ENCODE assay signal across 22 mouse cellular contexts in genomic region chr2:33267075-33267474, GRCm38 (mm10). TPM values are rescaled to one million over a fixed set of nuclear protein-coding genes. Genes with fewer than 3 reads are reported as not detected.
DNase-seq lines count a peak whose midpoint lies in the region; ATAC-seq and TF ChIP-seq lines count a peak whose summit lies in the region.
"Had no signal": no experiment of that assay in that cellular context is flagged by ENCODE, and none has a peak within 500 bp of the region (broad histone marks: within the 10 kb centered on the region; RNA-seq: fewer than 3 reads in every experiment).

No protein-coding gene starts in this region.

- 64% methylated on average over 1 of the region's 1 CpGs for WGBS in heart, embryonic 10.5 days
- WGBS in forebrain, embryonic 16.5 days = 23% methylated on average over 1 of the region's 1 CpGs
- 44% methylated on average over 1 of the region's 1 CpGs for WGBS in hindbrain, postnatal 0 days

- peak; percentile 86 for ATAC-seq in forebrain, embryonic 16.5 days
- ATAC-seq in hindbrain, postnatal 0 days = no peak
- ATAC-seq: liver, postnatal 0 days; lung, postnatal 0 days had no signal

- no peaks in the 10 kb centered on the region for H3K27me3 ChIP-seq in heart, embryonic 10.5 days (ENCODE audit: insufficient read depth, poor library complexity, severe bottlenecking)
- no peaks in the 10 kb centered on the region for H3K27me3 ChIP-seq in forebrain, embryonic 16.5 days (replicated peaks; ENCODE audit: control insufficient read depth, insufficient read depth, low read length)
- no peaks in the 10 kb centered on the region for H3K27me3 ChIP-seq in hindbrain, postnatal 0 days (ENCODE audit: insufficient read depth, low read length)
- H3K27me3 ChIP-seq: heart, embryonic 12.5 days; limb, embryonic 12.5 days; neural tube, embryonic 12.5 days had no signal

- no peak for TF ChIP-seq CTCF in layer of hippocampus, adult 2 months (conservative IDR thresholded peaks at IDR 0.05)
- TF ChIP-seq CTCF in hindbrain, postnatal 0 days (IDR thresholded peaks at IDR 0.05; ENCODE audit: low read depth) = no peak

- peaks cover 60% of the 10 kb centered on the region for H3K4me1 ChIP-seq in heart, embryonic 10.5 days
- peaks cover 31% of the 10 kb centered on the region for H3K4me1 ChIP-seq in forebrain, embryonic 16.5 days (replicated peaks; ENCODE audit: control insufficient read depth, insufficient read depth, low read length)
- 0 out of 2 replicates have a peak, but pooled peaks cover 3% of the 10 kb centered on the region for H3K4me1 ChIP-seq in hindbrain, postnatal 0 days (ENCODE audit: insufficient read depth, low read length)
- H3K4me1 ChIP-seq: neural tube, embryonic 12.5 days had no signal

- intact Hi-C loops in heart, postnatal 25 days (cut with DNase I) = no loop called here

- H3K4me3 ChIP-seq in heart, embryonic 10.5 days = no peak overlapping the region
- no peak overlapping the region for H3K4me3 ChIP-seq in layer of hippocampus, adult 2 months
- H3K4me3 ChIP-seq in forebrain, embryonic 16.5 days (replicated peaks; ENCODE audit: low read length) = no peak overlapping the region
- H3K4me3 ChIP-seq in hindbrain, postnatal 0 days (ENCODE audit: low read length) = no peak overlapping the region
- H3K4me3 ChIP-seq: heart, embryonic 12.5 days; limb, embryonic 12.5 days; midbrain, embryonic 10.5 days; neural tube, embryonic 12.5 days had no signal

- H3K27ac ChIP-seq in heart, embryonic 10.5 days = peak overlapping the region; percentile 82; the same call in 1 of the 2 replicates
- peak overlapping the region; percentile 11; the same call in 1 of the 2 replicates for H3K27ac ChIP-seq in layer of hippocampus, adult 2 months
- peak overlapping the region; percentile 24 for H3K27ac ChIP-seq in forebrain, embryonic 16.5 days (ENCODE audit: low read length)
- peak overlapping the region; percentile 51 for H3K27ac ChIP-seq in hindbrain, postnatal 0 days
- H3K27ac ChIP-seq: kidney, postnatal 0 days; limb, embryonic 12.5 days; macrophage; midbrain, embryonic 10.5 days; neural tube, embryonic 12.5 days had no signal

- no peaks in the 10 kb centered on the region for H3K36me3 ChIP-seq in heart, embryonic 10.5 days
- H3K36me3 ChIP-seq in forebrain, embryonic 16.5 days (ENCODE audit: control insufficient read depth, insufficient read depth) = no peaks in the 10 kb centered on the region
- H3K36me3 ChIP-seq in hindbrain, postnatal 0 days (ENCODE audit: insufficient read depth, low read length) = no peaks in the 10 kb centered on the region; the same call in 1 of the 2 replicates
- H3K36me3 ChIP-seq: heart, embryonic 12.5 days; limb, embryonic 12.5 days; midbrain, embryonic 10.5 days had no signal

- H3K9ac ChIP-seq in forebrain, embryonic 16.5 days (replicated peaks; ENCODE audit: low read depth, low read length) = no peak overlapping the region
- no peak overlapping the region for H3K9ac ChIP-seq in hindbrain, postnatal 0 days (replicated peaks; ENCODE audit: low read length)
- H3K9ac ChIP-seq: heart, embryonic 12.5 days; limb, embryonic 12.5 days; liver, postnatal 0 days; neural tube, embryonic 12.5 days had no signal

- H3K9me3 ChIP-seq in heart, embryonic 10.5 days = no peaks in the 10 kb centered on the region
- H3K9me3 ChIP-seq in forebrain, embryonic 16.5 days (ENCODE audit: control insufficient read depth, low read length) = no peaks in the 10 kb centered on the region
- no peaks in the 10 kb centered on the region for H3K9me3 ChIP-seq in hindbrain, postnatal 0 days (ENCODE audit: low read length)
- H3K9me3 ChIP-seq: heart, embryonic 12.5 days; limb, embryonic 12.5 days; midbrain, embryonic 10.5 days; neural tube, embryonic 12.5 days had no signal

- no peak for DNase-seq in heart, embryonic 10.5 days (ENCODE audit: low spot score)
- DNase-seq in heart, postnatal 25 days (ENCODE audit: low spot score) = no peak
- DNase-seq in layer of hippocampus, adult 2 months (ENCODE audit: low spot score in 2 of 2) = no peak
- DNase-seq in layer of hippocampus, adult 18-20 months (ENCODE audit: low spot score in 2 of 2) = no peak
- peak; percentile 25 for DNase-seq in hindbrain, postnatal 0 days (ENCODE audit: low spot score)
- DNase-seq in thymus, postnatal 36 days = no peak
- DNase-seq: adrenal gland, adult 2 months; cerebellum, adult 11-12 months; cerebellum, postnatal 14 days; heart, postnatal 4 days; kidney, adult 2 months; liver, postnatal 0 days; thymus, postnatal 14 days had no signal

- H3K4me2 ChIP-seq in forebrain, embryonic 16.5 days (ENCODE audit: low read length) = no peak overlapping the region
- no peak overlapping the region for H3K4me2 ChIP-seq in hindbrain, postnatal 0 days (ENCODE audit: low read depth, low read length)
- H3K4me2 ChIP-seq: heart, embryonic 12.5 days; limb, embryonic 12.5 days; liver, embryonic 11.5 days; neural tube, embryonic 12.5 days had no signal

RNA-seq across cellular contexts. Expression of gene Angptl2, which starts 51.2 kb away (rescaled TPM):
- polyA plus RNA-seq in heart, embryonic 10.5 days (2016; fragmentation: Nextera tagmentation; extraction: Ambion mirVana) = 40.4 and 49.8 TPM in 2 replicates
- 10 to 100 TPM; 47.9 to 78.9 TPM for total RNA-seq in heart, postnatal 25 days (2021)
- total RNA-seq in layer of hippocampus, adult 2 months (2021) = 1 to 10 TPM in 1 of 2 experiments, under 1 TPM in 1; 0.81 to 2.2 TPM
- total RNA-seq in layer of hippocampus, adult 18-20 months (2021) = 1 to 10 TPM in 1 of 2 experiments, under 1 TPM in 1; 0.94 to 1.5 TPM
- polyA plus RNA-seq in forebrain, embryonic 16.5 days (2015; fragmentation: Nextera tagmentation; extraction: Ambion mirVana) = 12.0 and 14.3 TPM in 2 replicates
- 16.3 and 22.0 TPM in 2 replicates for total RNA-seq in hindbrain, postnatal 0 days (2014; rRNA removed)
- polyA plus RNA-seq in hindbrain, postnatal 0 days (2015; fragmentation: Nextera tagmentation; extraction: Ambion mirVana) = 9.3 and 11.5 TPM in 2 replicates

Comparison
In these comparisons a context has a peak if more than half of its experiments do, and no peak if none do; other contexts are left out.
1. H3K27ac ChIP-seq: peak in every context shown above with its lines; median percentile 82 in heart, embryonic 10.5 days; 51 in hindbrain, postnatal 0 days; 24 in forebrain, embryonic 16.5 days; 11 in layer of hippocampus, adult 2 months.